Comparison of ENCODE assay signal across 8 mouse cellular contexts in genomic region chr10:7725751-7726500, GRCm38 (mm10). TPM values are rescaled to one million over a fixed set of nuclear protein-coding genes. Genes with fewer than 3 reads are reported as not detected.
DNase-seq lines count a peak whose midpoint lies in the region; ATAC-seq and TF ChIP-seq lines count a peak whose summit lies in the region.

Gene Katna1 (plus strand): TSS chr10:7726000.

- H3K4me1 ChIP-seq in heart, embryonic 12.5 days (replicated peaks), result peaks cover 9% of the 10 kb centered on the region
- H3K4me1 ChIP-seq in kidney, postnatal 0 days (replicated peaks; ENCODE audit: insufficient read depth, low read length), result peaks cover 3% of the 10 kb centered on the region; the same call in 1 of the 2 replicates
- peaks cover 8% of the 10 kb centered on the region for H3K4me1 ChIP-seq in liver, embryonic 11.5 days (replicated peaks; ENCODE audit: control insufficient read depth, insufficient read depth, low read length)
- peaks cover 2% of the 10 kb centered on the region; the same call in 1 of the 2 replicates for H3K4me1 ChIP-seq in stomach, embryonic 14.5 days (ENCODE audit: control insufficient read depth, insufficient read depth, low read length)

- peak within 1 kb of the TSS; percentile 95 for H3K4me2 ChIP-seq in heart, embryonic 12.5 days
- peak within 1 kb of the TSS; percentile 55 for H3K4me2 ChIP-seq in kidney, postnatal 0 days (ENCODE audit: low read length)
- H3K4me2 ChIP-seq in liver, embryonic 11.5 days, result peak within 1 kb of the TSS; percentile 87
- H3K4me2 ChIP-seq in stomach, embryonic 14.5 days (replicated peaks; ENCODE audit: low read depth, low read length), result peak within 1 kb of the TSS; percentile 60

- DNase-seq in CD4-positive helper T cell, adult 2 months (ENCODE audit: low read depth, low spot score), result peak; percentile 98
- peak; percentile 75 for DNase-seq in brain, embryonic 18.5 days (ENCODE audit: low read depth, low spot score)
- peak; percentile 99 for DNase-seq in kidney, postnatal 0 days (ENCODE audit: low spot score)
- peak; percentile 94 for DNase-seq in liver, embryonic 11.5 days (ENCODE audit: low spot score)
- DNase-seq in naive thymus-derived CD4-positive, alpha-beta T cell, adult 2 months (ENCODE audit: low read depth), result peak; percentile 99

- TF ChIP-seq CTCF in kidney, postnatal 0 days (IDR thresholded peaks at IDR 0.05; ENCODE audit: low read depth), result no peak

- no peaks in the 10 kb centered on the region for H3K9me3 ChIP-seq in heart, embryonic 12.5 days (replicated peaks)
- H3K9me3 ChIP-seq in kidney, postnatal 0 days (replicated peaks; ENCODE audit: low read length), result no peaks in the 10 kb centered on the region
- no peaks in the 10 kb centered on the region for H3K9me3 ChIP-seq in liver, embryonic 11.5 days (ENCODE audit: control insufficient read depth, low read length)
- H3K9me3 ChIP-seq in stomach, embryonic 14.5 days (ENCODE audit: control insufficient read depth, low read depth, low read length), result no peaks in the 10 kb centered on the region

- H3K36me3 ChIP-seq in heart, embryonic 12.5 days, result no peaks in the 10 kb centered on the region
- no peaks in the 10 kb centered on the region for H3K36me3 ChIP-seq in kidney, postnatal 0 days (ENCODE audit: insufficient read depth, low read length)
- no peaks in the 10 kb centered on the region for H3K36me3 ChIP-seq in liver, embryonic 11.5 days (ENCODE audit: control insufficient read depth, insufficient read depth, low read length)
- H3K36me3 ChIP-seq in stomach, embryonic 14.5 days (ENCODE audit: control insufficient read depth, insufficient read depth, low read length), result no peaks in the 10 kb centered on the region

- WGBS in heart, embryonic 12.5 days, result under 1% methylated on average over 49 of the region's 49 CpGs
- WGBS in kidney, postnatal 0 days, result under 1% methylated on average over 49 of the region's 49 CpGs
- WGBS in liver, embryonic 11.5 days, result under 1% methylated on average over 49 of the region's 49 CpGs
- WGBS in stomach, embryonic 14.5 days, result under 1% methylated on average over 49 of the region's 49 CpGs

- H3K27me3 ChIP-seq in heart, embryonic 12.5 days (replicated peaks), result no peaks in the 10 kb centered on the region
- H3K27me3 ChIP-seq in kidney, postnatal 0 days (ENCODE audit: insufficient read depth, low read length), result no peaks in the 10 kb centered on the region
- no peaks in the 10 kb centered on the region for H3K27me3 ChIP-seq in liver, embryonic 11.5 days (replicated peaks; ENCODE audit: control insufficient read depth, insufficient read depth, low read length)
- no peaks in the 10 kb centered on the region for H3K27me3 ChIP-seq in stomach, embryonic 14.5 days (ENCODE audit: control insufficient read depth, insufficient read depth, low read length)

- H3K27ac ChIP-seq in heart, embryonic 12.5 days (ENCODE audit: poor library complexity, severe bottlenecking), result peak within 1 kb of the TSS; percentile 31; the same call in 1 of the 2 replicates
- H3K27ac ChIP-seq in kidney, postnatal 0 days, result peak within 1 kb of the TSS; percentile 68; the same call in 1 of the 2 replicates
- H3K27ac ChIP-seq in liver, embryonic 11.5 days (ENCODE audit: low read depth, low read length), result peak within 1 kb of the TSS; percentile 64
- peak within 1 kb of the TSS; percentile 66 for H3K27ac ChIP-seq in stomach, embryonic 14.5 days (ENCODE audit: low read length)

- peak within 1 kb of the TSS; percentile 71 for H3K4me3 ChIP-seq in heart, embryonic 12.5 days
- peak within 1 kb of the TSS; percentile 75 for H3K4me3 ChIP-seq in kidney, postnatal 0 days (replicated peaks; ENCODE audit: low read depth, low read length)
- H3K4me3 ChIP-seq in liver, embryonic 11.5 days (ENCODE audit: low read depth, low read length), result peak within 1 kb of the TSS; percentile 87
- H3K4me3 ChIP-seq in stomach, embryonic 14.5 days (ENCODE audit: low read depth, low read length), result peak within 1 kb of the TSS; percentile 82

- H3K9ac ChIP-seq in heart, embryonic 12.5 days, result peak within 1 kb of the TSS; percentile 87
- H3K9ac ChIP-seq in kidney, postnatal 0 days (ENCODE audit: low read depth, low read length), result peak within 1 kb of the TSS; percentile 70
- peak within 1 kb of the TSS; percentile 82 for H3K9ac ChIP-seq in liver, embryonic 11.5 days (ENCODE audit: low read depth, low read length)
- peak within 1 kb of the TSS; percentile 77 for H3K9ac ChIP-seq in stomach, embryonic 14.5 days (replicated peaks; ENCODE audit: low read depth, low read length)

- peak; percentile 98 for ATAC-seq in erythroid progenitor cell, adult 5-6 weeks (replicated peaks; ENCODE audit: low FRiP score, poor library complexity, severe bottlenecking)
- ATAC-seq in heart, embryonic 12.5 days (ENCODE audit: insufficient number of reproducible peaks, low FRiP score), result peak; percentile 99
- ATAC-seq in kidney, postnatal 0 days (replicated peaks; ENCODE audit: low FRiP score, low read depth), result peak; percentile 99
- peak; percentile 98 for ATAC-seq in liver, embryonic 11.5 days (replicated peaks; ENCODE audit: low FRiP score)
- ATAC-seq in stomach, embryonic 14.5 days (ENCODE audit: insufficient number of reproducible peaks, insufficient read depth, low FRiP score, low read depth), result peak; percentile 98

RNA-seq across cellular contexts. Expression of gene Katna1, which starts in this region (rescaled TPM):
- 44.9 and 66.7 TPM in 2 replicates for total RNA-seq in erythroid progenitor cell, adult 5-6 weeks (2015; ENCODE audit: low replicate concordance)
- 59.5 and 67.9 TPM in 2 replicates for total RNA-seq in erythroid progenitor cell, adult 5-6 weeks (2017; ENCODE audit: low replicate concordance)
- polyA plus RNA-seq in heart, embryonic 12.5 days (2016; fragmentation: Nextera tagmentation; extraction: Ambion mirVana), result 33.4 and 37.0 TPM in 2 replicates
- 46.0 and 49.4 TPM in 2 replicates for polyA plus RNA-seq in kidney, postnatal 0 days (2015; fragmentation: Nextera tagmentation; extraction: Ambion mirVana)
- 63.6 and 68.0 TPM in 2 replicates for polyA plus RNA-seq in liver, embryonic 11.5 days (2014; fragmentation: Nextera tagmentation; extraction: Ambion mirVana)
- 59.0 and 61.6 TPM in 2 replicates for polyA plus RNA-seq in stomach, embryonic 14.5 days (2014; fragmentation: Nextera tagmentation; extraction: Ambion mirVana)

Comparison
In these comparisons a context has a peak if more than half of its experiments do, and no peak if none do; other contexts are left out.
1. Peak in every context shown above with its lines: DNase-seq, ATAC-seq, H3K4me3 ChIP-seq and H3K27ac ChIP-seq.